Mouse (Mus musculus): ENCODE measurements around the gene Blvrb. TPM values are rescaled to one million over a fixed set of nuclear protein-coding genes. Genes with fewer than 3 reads are reported as not detected.
A peak's percentile ranks its signal among the peaks of the same experiment; 100 is the strongest.

The Blvrb gene
- polyA plus RNA-seq, 1 experiment from 2014 or later: 133 TPM

- no peaks in the 10 kb centered on the region for H3K9me3 ChIP-seq
- under 1% methylated on average over 23 of the region's 23 CpGs for WGBS
- peaks cover 12% of the 10 kb centered on the region for H3K36me3 ChIP-seq
- peak overlapping the region; percentile 60 for H3K4me2 ChIP-seq
- ATAC-seq (ENCODE audit: insufficient read depth, low FRiP score, low read depth): peak; percentile 94
- peaks cover 17% of the 10 kb centered on the region for H3K4me1 ChIP-seq
- H3K27ac ChIP-seq: peak overlapping the region; percentile 97
- H3K4me3 ChIP-seq (replicated peaks): peak overlapping the region; percentile 88
- no peaks in the 10 kb centered on the region for H3K27me3 ChIP-seq (replicated peaks)
- H3K9ac ChIP-seq: peak overlapping the region; percentile 78; the same call in 1 of the 2 replicates
These were observed 26.7 kb downstream of the Blvrb start for GRCm38 (mm10) chr7:27474490-27474954.

GRCm38 (mm10) chr7:27475596-27475995 lies 27.8 kb downstream of the Blvrb start:
- 95% methylated on average over 2 of the region's 2 CpGs for WGBS
- Histone ChIP-seq H3K9me3 (no peaks in the 10 kb centered on the region), H3K27me3 (replicated peaks) (no peaks in the 10 kb centered on the region), H3K9ac (no peak overlapping the region), H3K4me2 (peak overlapping the region; percentile 51; the same call in 1 of the 2 replicates), H3K36me3 (peaks cover 12% of the 10 kb centered on the region), H3K4me1 (peaks cover 17% of the 10 kb centered on the region), H3K4me3 (replicated peaks) (no peak overlapping the region), H3K27ac (no peak overlapping the region)
- no peak for ATAC-seq (ENCODE audit: insufficient read depth, low FRiP score, low read depth)

- H3K4me1 ChIP-seq: peaks cover 17% of the 10 kb centered on the region
- peak overlapping the region; percentile 2; the same call in 1 of the 2 replicates for H3K4me2 ChIP-seq
- WGBS: 87% methylated on average over 14 of the region's 14 CpGs
- no peak overlapping the region for H3K27ac ChIP-seq
- H3K36me3 ChIP-seq: peaks cover 12% of the 10 kb centered on the region
- no peak overlapping the region for H3K4me3 ChIP-seq (replicated peaks)
- H3K27me3 ChIP-seq (replicated peaks): no peaks in the 10 kb centered on the region
- H3K9ac ChIP-seq: no peak overlapping the region
- no peak for ATAC-seq (ENCODE audit: insufficient read depth, low FRiP score, low read depth)
- H3K9me3 ChIP-seq: no peaks in the 10 kb centered on the region
These were observed 28.4 kb downstream of the Blvrb start for GRCm38 (mm10) chr7:27476098-27476635.

- Histone ChIP-seq H3K36me3 (peaks cover 12% of the 10 kb centered on the region), H3K9ac (no peak overlapping the region), H3K4me2 (no peak overlapping the region), H3K27ac (peak overlapping the region; percentile 23; the same call in 1 of the 2 replicates), H3K27me3 (replicated peaks) (no peaks in the 10 kb centered on the region), H3K4me1 (peaks cover 19% of the 10 kb centered on the region), H3K9me3 (no peaks in the 10 kb centered on the region), H3K4me3 (replicated peaks) (no peak overlapping the region)
- ATAC-seq (ENCODE audit: insufficient read depth, low FRiP score, low read depth): no peak
- WGBS: 69% methylated on average over 7 of the region's 7 CpGs
These were observed 30.8 kb downstream of the Blvrb start for GRCm38 (mm10) chr7:27478561-27478960.

- H3K4me3 ChIP-seq (replicated peaks): no peak overlapping the region
- no peaks in the 10 kb centered on the region for H3K9me3 ChIP-seq
- H3K9ac ChIP-seq: no peak overlapping the region
- peaks cover 12% of the 10 kb centered on the region for H3K36me3 ChIP-seq
- H3K4me1 ChIP-seq: peaks cover 19% of the 10 kb centered on the region
- peak overlapping the region; percentile 9; the same call in 1 of the 2 replicates for H3K4me2 ChIP-seq
- WGBS: 56% methylated on average over 1 of the region's 1 CpGs
- H3K27me3 ChIP-seq (replicated peaks): no peaks in the 10 kb centered on the region
- H3K27ac ChIP-seq: peak overlapping the region; percentile 77
- ATAC-seq (ENCODE audit: insufficient read depth, low FRiP score, low read depth): no peak
These were observed 32.0 kb downstream of the Blvrb start for GRCm38 (mm10) chr7:27479750-27480149.

GRCm38 (mm10) chr7:27480506-27480905 lies 32.7 kb downstream of the Blvrb start:
- peak overlapping the region; percentile 77 for H3K27ac ChIP-seq
- H3K4me3 ChIP-seq (replicated peaks): peak overlapping the region; percentile 35
- H3K36me3 ChIP-seq: peaks cover 12% of the 10 kb centered on the region
- H3K4me1 ChIP-seq: peaks cover 17% of the 10 kb centered on the region
- ATAC-seq (ENCODE audit: insufficient read depth, low FRiP score, low read depth): no peak
- no peaks in the 10 kb centered on the region for H3K9me3 ChIP-seq
- H3K4me2 ChIP-seq: peak overlapping the region; percentile 58
- 62% methylated on average over 3 of the region's 3 CpGs for WGBS
- no peak overlapping the region for H3K9ac ChIP-seq
- no peaks in the 10 kb centered on the region for H3K27me3 ChIP-seq (replicated peaks)

- no peak for ATAC-seq (ENCODE audit: insufficient read depth, low FRiP score, low read depth)
- Histone ChIP-seq H3K36me3 (peaks cover 12% of the 10 kb centered on the region), H3K9me3 (no peaks in the 10 kb centered on the region), H3K27ac (peak overlapping the region; percentile 77), H3K4me3 (replicated peaks) (peak overlapping the region; percentile 35), H3K4me2 (peak overlapping the region; percentile 58), H3K4me1 (peaks cover 12% of the 10 kb centered on the region), H3K27me3 (replicated peaks) (no peaks in the 10 kb centered on the region), H3K9ac (peak overlapping the region; percentile 17; the same call in 1 of the 2 replicates)
- WGBS: 11% methylated on average over 11 of the region's 11 CpGs
These were observed 33.3 kb downstream of the Blvrb start for GRCm38 (mm10) chr7:27480927-27481626.

- peak overlapping the region; percentile 17; the same call in 1 of the 2 replicates for H3K9ac ChIP-seq
- no peaks in the 10 kb centered on the region for H3K9me3 ChIP-seq
- WGBS: 0% methylated on average over 7 of the region's 12 CpGs
These were observed 33.8 kb downstream of the Blvrb start for GRCm38 (mm10) chr7:27481627-27481969.

GRCm38 (mm10) chr7:27483860-27484259 lies 36.1 kb downstream of the Blvrb start:
- Histone ChIP-seq H3K4me2 (no peak overlapping the region), H3K9me3 (no peaks in the 10 kb centered on the region), H3K4me3 (replicated peaks) (no peak overlapping the region), H3K4me1 (peaks cover 9% of the 10 kb centered on the region), H3K36me3 (no peaks in the 10 kb centered on the region), H3K27me3 (replicated peaks) (no peaks in the 10 kb centered on the region), H3K9ac (no peak overlapping the region), H3K27ac (no peak overlapping the region)
- no peak for ATAC-seq (ENCODE audit: insufficient read depth, low FRiP score, low read depth)
- WGBS: 88% methylated on average over 4 of the region's 4 CpGs

More at GRCm38 (mm10) chr7:27481627-27481969, 33.8 kb downstream of the Blvrb start:
- peak overlapping the region; percentile 35 for H3K4me3 ChIP-seq (replicated peaks)
- no peaks in the 10 kb centered on the region for H3K27me3 ChIP-seq (replicated peaks)
- H3K4me1 ChIP-seq: peaks cover 7% of the 10 kb centered on the region
- peak overlapping the region; percentile 58 for H3K4me2 ChIP-seq
- H3K27ac ChIP-seq: peak overlapping the region; percentile 77
- peaks cover 8% of the 10 kb centered on the region for H3K36me3 ChIP-seq
- ATAC-seq (ENCODE audit: insufficient read depth, low FRiP score, low read depth): peak; percentile 96

GRCm38 (mm10) chr7:27486102-27486769 lies 38.5 kb downstream of the Blvrb start:
- peaks cover 28% of the 10 kb centered on the region for H3K4me1 ChIP-seq
- 2% methylated on average over 13 of the region's 13 CpGs for WGBS
- H3K27me3 ChIP-seq (replicated peaks): no peaks in the 10 kb centered on the region
- no peak for ATAC-seq (ENCODE audit: insufficient read depth, low FRiP score, low read depth)
- H3K36me3 ChIP-seq: peaks cover 9% of the 10 kb centered on the region; the same call in 1 of the 2 replicates
- peak overlapping the region; percentile 99 for H3K27ac ChIP-seq
- H3K4me2 ChIP-seq: peak overlapping the region; percentile 79
- H3K9ac ChIP-seq: peak overlapping the region; percentile 37
- H3K4me3 ChIP-seq (replicated peaks): peak overlapping the region; percentile 79
- H3K9me3 ChIP-seq: no peaks in the 10 kb centered on the region

- WGBS: under 1% methylated on average over 74 of the region's 80 CpGs
- H3K36me3 ChIP-seq: peaks cover 9% of the 10 kb centered on the region; the same call in 1 of the 2 replicates
- ATAC-seq (ENCODE audit: insufficient read depth, low FRiP score, low read depth): peak; percentile 91
- peak within 1 kb of the TSS; percentile 79 for H3K4me3 ChIP-seq (replicated peaks)
- peaks cover 35% of the 10 kb centered on the region for H3K4me1 ChIP-seq
- H3K27ac ChIP-seq: peak within 1 kb of the TSS; percentile 99
- no peaks in the 10 kb centered on the region for H3K27me3 ChIP-seq (replicated peaks)
- no peaks in the 10 kb centered on the region for H3K9me3 ChIP-seq
- peak within 1 kb of the TSS; percentile 79 for H3K4me2 ChIP-seq
- H3K9ac ChIP-seq: peak within 1 kb of the TSS; percentile 81
These were observed 39.3 kb downstream of the Blvrb start, which contains the start of gene Sertad1 for GRCm38 (mm10) chr7:27486770-27487697. Gene Sertad1, plus strand, starts transcription at chr7:27486910.

Measured in stomach, embryonic 15.5 days (tissue).